Mouse (Mus musculus): ENCODE data around the gene Unc5cl.

GRCm38 (mm10) chr17:48409380-48410298 is 45.1 kb upstream of the Unc5cl start, which contains the start of the genes Nfya and Oard1:
- TF ChIP-seq GATA1 (IDR thresholded peaks at IDR 0.05; ENCODE audit: low read length) (no peak), TAL1 (IDR thresholded peaks at IDR 0.05; ENCODE audit: low read length) (no peak)

All from erythroblast, embryonic 14.5 days (primary cell).